Mouse (Mus musculus): ENCODE measurements around the gene Nobox. TPM values are rescaled to one million over a fixed set of nuclear protein-coding genes. Genes with fewer than 3 reads are reported as not detected.

The Nobox gene
- total RNA-seq, 2 experiments from 2014 or later, result not detected

- DNase-seq (ENCODE audit: extremely low spot score in 1 of 2, low spot score in 2 of 2), result no peak
- intact Hi-C loops (cut with DNase I), result no loop called here
- H3K27ac ChIP-seq, result no peak overlapping the region
- no peak for TF ChIP-seq CTCF (IDR thresholded peaks at IDR 0.05)
- no peak overlapping the region for H3K4me3 ChIP-seq
These were observed 3.2 kb upstream of the Nobox start for GRCm38 (mm10) chr6:43312546-43312945.

- Histone ChIP-seq H3K27ac (no peak overlapping the region), H3K4me3 (no peak overlapping the region)
- DNase-seq (ENCODE audit: extremely low spot score in 1 of 2, low spot score in 2 of 2), result no peak
- no peak for TF ChIP-seq CTCF (IDR thresholded peaks at IDR 0.05)
- intact Hi-C loops (cut with DNase I), result no loop called here
These were observed 717 bp upstream of the Nobox start for GRCm38 (mm10) chr6:43310071-43310470.

DNA sequence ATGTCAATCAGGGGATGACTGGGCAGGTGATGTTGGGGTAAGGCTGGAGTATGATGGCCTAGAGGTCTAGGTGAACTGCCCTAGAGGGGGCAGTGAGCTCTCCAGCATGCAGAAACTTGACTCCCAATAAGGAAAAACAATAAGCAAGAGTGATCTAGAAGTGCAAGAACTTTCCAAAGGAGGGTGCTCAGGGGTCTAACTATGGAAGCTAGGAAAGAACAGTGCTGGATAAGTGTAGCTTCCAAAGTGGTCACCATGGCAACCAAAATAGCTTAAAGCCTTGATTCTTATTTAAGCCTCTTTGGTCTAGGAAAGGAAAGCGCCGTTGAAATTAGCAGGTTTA lies 11.9 kb downstream of the Nobox start:
- TF ChIP-seq CTCF (IDR thresholded peaks at IDR 0.05), result no peak
- intact Hi-C loops (cut with DNase I), result loop anchor here (1.0 to 10.0 kb wide), 4 partner anchors 43 to 1073 kb away; no protein-coding TSS in a partner anchor
- no peak for DNase-seq (ENCODE audit: extremely low spot score in 1 of 2, low spot score in 2 of 2)

DNA sequence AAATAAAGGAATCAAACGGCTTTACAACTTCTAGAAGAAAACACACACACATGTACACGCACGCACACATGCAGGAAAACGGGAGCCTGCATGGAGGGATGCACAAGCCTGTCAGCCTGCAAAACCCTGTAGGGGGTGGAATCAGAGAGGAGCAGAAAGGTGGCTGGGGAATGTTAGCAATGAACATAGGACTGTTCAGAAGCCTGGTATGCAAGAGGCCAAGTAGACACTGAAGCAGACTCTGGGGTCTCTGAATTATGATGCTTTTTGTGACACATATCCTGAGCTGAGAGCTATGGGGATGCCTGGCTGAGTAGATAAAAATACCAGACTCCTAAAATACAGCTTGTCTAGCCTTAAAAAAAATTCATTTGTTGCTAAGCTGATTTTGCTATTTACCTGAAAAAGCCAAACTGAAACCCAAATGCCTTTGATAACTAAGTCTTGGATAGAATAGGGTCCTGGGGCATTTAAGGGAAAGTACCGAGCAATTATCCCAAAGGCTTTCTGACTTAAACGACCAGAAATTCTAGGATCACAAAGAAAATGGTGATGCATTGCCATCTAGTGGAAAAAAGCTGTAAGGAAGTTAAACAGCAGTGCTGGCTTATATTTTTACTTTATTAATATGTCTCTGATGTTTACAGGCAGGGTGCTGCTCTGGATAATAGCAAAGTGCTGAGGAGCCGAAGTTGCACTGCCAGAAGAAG lies 12.4 kb downstream of the Nobox start:
- Histone ChIP-seq H3K4me3 (no peak overlapping the region), H3K27ac (peak overlapping the region; percentile 50; the same call in 1 of the 2 replicates)
- peak; percentile 81 for TF ChIP-seq CTCF (IDR thresholded peaks at IDR 0.05)
- no peak for DNase-seq (ENCODE audit: extremely low spot score in 1 of 2, low spot score in 2 of 2)
- intact Hi-C loops (cut with DNase I), result loop anchor here (1.0 to 10.0 kb wide), 4 partner anchors 43 to 1072 kb away; no protein-coding TSS in a partner anchor

More for the DNA sequence above, 11.9 kb downstream of the Nobox start:
- no peak overlapping the region for H3K4me3 ChIP-seq
- no peak overlapping the region for H3K27ac ChIP-seq

DNA sequence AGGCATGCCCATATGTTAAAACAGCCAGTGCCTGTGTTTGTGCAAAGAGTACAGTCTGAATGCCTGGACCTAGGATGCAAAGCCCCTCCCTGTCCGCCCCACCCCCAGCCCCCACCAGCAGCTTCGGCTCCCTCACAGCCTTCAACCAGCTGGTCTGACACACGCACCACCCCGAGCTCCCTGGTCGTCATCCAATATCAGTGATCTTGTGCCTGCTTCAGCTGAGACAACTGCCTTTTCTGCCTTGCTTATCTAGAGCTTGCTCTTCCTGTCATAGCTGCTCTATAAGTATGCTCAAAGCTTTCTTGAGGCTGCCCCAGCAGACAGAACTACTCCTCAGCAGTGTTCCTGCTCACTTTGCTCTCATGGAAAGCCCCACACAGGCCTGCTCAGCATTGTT lies 13.4 kb downstream of the Nobox start:
- TF ChIP-seq CTCF (IDR thresholded peaks at IDR 0.05), result no peak
- no peak overlapping the region for H3K4me3 ChIP-seq
- DNase-seq (ENCODE audit: extremely low spot score in 1 of 2, low spot score in 2 of 2), result no peak
- peak overlapping the region; percentile 67 for H3K27ac ChIP-seq
- intact Hi-C loops (cut with DNase I), result loop anchor here (2.0 to 10.0 kb wide), 3 partner anchors 273 to 1071 kb away; no protein-coding TSS in a partner anchor

GRCm38 (mm10) chr6:43293175-43293574 lies 16.2 kb downstream of the Nobox start:
- H3K4me3 ChIP-seq, result no peak overlapping the region
- intact Hi-C loops (cut with DNase I), result loop anchor here (10.0 kb wide), 2 partner anchors 428 to 1068 kb away; no protein-coding TSS in a partner anchor
- DNase-seq (ENCODE audit: extremely low spot score in 1 of 2, low spot score in 2 of 2), result no peak
- H3K27ac ChIP-seq, result no peak overlapping the region
- TF ChIP-seq CTCF (IDR thresholded peaks at IDR 0.05), result no peak

- no peak for TF ChIP-seq CTCF (IDR thresholded peaks at IDR 0.05)
These were observed 16.8 kb downstream of the Nobox start for GRCm38 (mm10) chr6:43292471-43293076.

DNA sequence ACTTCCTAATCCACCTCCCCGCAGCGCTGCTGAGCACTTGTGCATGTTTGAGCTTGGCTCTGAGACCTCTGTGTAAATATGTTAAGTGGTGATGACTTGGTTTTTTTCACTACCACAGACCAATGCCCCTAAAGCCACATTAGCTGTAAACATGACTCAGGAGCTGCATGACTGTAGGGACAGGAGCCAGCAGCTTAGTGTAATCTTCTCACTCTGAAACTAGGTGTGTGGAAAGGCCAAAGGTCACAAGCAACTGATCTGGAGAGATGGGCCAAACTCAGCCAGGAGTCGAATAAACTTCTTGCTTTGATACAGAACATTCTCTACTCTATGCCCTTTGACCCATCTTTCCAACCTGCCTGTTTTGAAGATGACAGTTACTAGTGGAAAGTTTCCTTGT lies 17.3 kb downstream of the Nobox start:
- Histone ChIP-seq H3K4me3 (no peak overlapping the region), H3K27ac (no peak overlapping the region)
- no peak for TF ChIP-seq CTCF (IDR thresholded peaks at IDR 0.05)
- intact Hi-C loops (cut with DNase I), result loop anchor here (10.0 kb wide), 2 partner anchors 427 to 1067 kb away; no protein-coding TSS in a partner anchor
- DNase-seq (ENCODE audit: extremely low spot score in 1 of 2, low spot score in 2 of 2), result no peak

More at GRCm38 (mm10) chr6:43292471-43293076, 16.8 kb downstream of the Nobox start:
- intact Hi-C loops (cut with DNase I), result loop anchor here (10.0 kb wide), 2 partner anchors 428 to 1068 kb away; no protein-coding TSS in a partner anchor
- Histone ChIP-seq H3K27ac (no peak overlapping the region), H3K4me3 (no peak overlapping the region)
- no peak for DNase-seq (ENCODE audit: extremely low spot score in 1 of 2, low spot score in 2 of 2)

- no peak overlapping the region for H3K4me3 ChIP-seq
- intact Hi-C loops (cut with DNase I), result no loop called here
- TF ChIP-seq CTCF (IDR thresholded peaks at IDR 0.05), result no peak
- no peak for DNase-seq (ENCODE audit: extremely low spot score in 1 of 2, low spot score in 2 of 2)
- H3K27ac ChIP-seq, result no peak overlapping the region
These were observed 28.9 kb downstream of the Nobox start for GRCm38 (mm10) chr6:43280481-43280880.

DNA sequence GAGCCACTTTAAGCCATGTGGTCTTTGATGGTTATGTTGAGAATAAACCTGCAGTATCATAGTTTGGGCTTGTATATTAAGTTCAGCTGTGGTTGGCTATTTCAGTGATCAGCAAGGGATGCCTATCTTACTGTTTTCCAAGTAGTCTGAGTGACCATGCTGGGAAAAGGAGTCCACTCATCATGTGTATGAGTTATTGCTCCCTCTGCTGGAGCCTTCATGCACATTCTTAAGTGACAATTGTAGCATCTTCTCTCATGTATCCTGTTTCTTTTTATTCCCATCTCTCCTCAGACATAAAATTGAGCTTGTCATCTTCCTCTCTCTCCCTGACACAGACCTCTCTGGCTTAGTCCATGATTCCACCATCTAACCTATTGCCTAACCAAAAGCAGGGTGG lies 31.1 kb downstream of the Nobox start:
- no peak for DNase-seq (ENCODE audit: extremely low spot score in 1 of 2, low spot score in 2 of 2)
- H3K27ac ChIP-seq, result no peak overlapping the region
- peak; percentile 59 for TF ChIP-seq CTCF (IDR thresholded peaks at IDR 0.05)
- intact Hi-C loops (cut with DNase I), result no loop called here
- H3K4me3 ChIP-seq, result no peak overlapping the region

- Histone ChIP-seq H3K4me3 (no peak overlapping the region), H3K27ac (no peak overlapping the region)
- TF ChIP-seq CTCF (IDR thresholded peaks at IDR 0.05), result no peak
- no peak for DNase-seq (ENCODE audit: extremely low spot score in 1 of 2, low spot score in 2 of 2)
- intact Hi-C loops (cut with DNase I), result no loop called here
These were observed 35.2 kb downstream of the Nobox start for GRCm38 (mm10) chr6:43274123-43274522.

- no peak for TF ChIP-seq CTCF (IDR thresholded peaks at IDR 0.05)
- H3K27ac ChIP-seq, result no peak overlapping the region
- no peak overlapping the region for H3K4me3 ChIP-seq
- no peak for DNase-seq (ENCODE audit: extremely low spot score in 1 of 2, low spot score in 2 of 2)
- intact Hi-C loops (cut with DNase I), result no loop called here
These were observed 36.8 kb downstream of the Nobox start for GRCm38 (mm10) chr6:43272597-43272996.
